8 mouse cellular contexts compared by ENCODE assay signal in the genomic region with DNA sequence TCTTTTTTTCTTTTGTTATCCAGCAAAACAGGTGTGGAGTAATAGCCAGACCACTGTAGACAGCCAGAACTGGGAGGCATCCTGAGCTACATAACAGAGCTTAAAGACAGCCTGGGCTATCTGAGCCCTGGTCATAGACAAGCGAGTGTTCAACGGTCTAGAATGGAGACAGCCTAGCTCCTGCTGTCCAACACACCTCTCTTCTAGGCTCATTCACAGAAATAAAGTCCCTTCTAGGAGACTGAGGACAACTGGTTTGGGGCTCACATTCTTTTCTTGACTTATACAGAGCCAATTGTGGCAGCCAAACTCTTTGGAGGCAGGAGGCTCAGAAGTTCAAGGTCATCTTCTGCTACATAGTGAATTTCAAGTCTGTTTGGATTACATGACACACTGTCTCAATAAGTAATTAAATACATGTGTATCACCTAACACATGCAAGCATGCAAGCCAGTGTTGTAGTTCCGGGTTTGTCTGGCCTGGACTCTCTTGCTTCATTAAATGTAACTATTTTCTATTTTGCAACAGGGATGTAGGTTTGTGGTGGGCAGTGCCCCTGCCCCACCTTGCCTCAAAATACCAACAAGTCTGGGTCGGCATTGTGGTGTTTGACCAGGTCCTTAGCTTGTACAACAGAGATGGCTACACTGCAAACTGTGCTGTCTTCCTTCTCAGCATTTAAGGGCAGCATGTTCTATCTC. TPM values are rescaled to one million over a fixed set of nuclear protein-coding genes. Genes with fewer than 3 reads are reported as not detected.
DNase-seq lines count a peak whose midpoint lies in the region; ATAC-seq lines count a peak whose summit lies in the region.

No protein-coding gene starts in this region.

- H3K9ac ChIP-seq in neural tube, embryonic 11.5 days (ENCODE audit: low read length): no peak overlapping the region
- H3K9ac ChIP-seq in liver, embryonic 12.5 days: peak overlapping the region; percentile 66
- H3K9ac ChIP-seq in stomach, embryonic 16.5 days (ENCODE audit: low read length): peak overlapping the region; percentile 72

- H3K4me2 ChIP-seq in neural tube, embryonic 11.5 days (ENCODE audit: low read depth): peak overlapping the region; percentile 52; the same call in 1 of the 2 replicates
- peak overlapping the region; percentile 88 for H3K4me2 ChIP-seq in liver, embryonic 12.5 days
- peak overlapping the region; percentile 80 for H3K4me2 ChIP-seq in stomach, embryonic 16.5 days (ENCODE audit: low read depth, low read length)

- no peak for DNase-seq in neural tube, embryonic 11.5 days (ENCODE audit: low spot score)
- DNase-seq in neural tube, embryonic 10.5 days (ENCODE audit: extremely low spot score, low spot score): no peak
- DNase-seq in forebrain, embryonic 10.5 days (ENCODE audit: extremely low spot score, low spot score): no peak
- DNase-seq in adrenal gland, postnatal 36 days: no peak
- DNase-seq in urinary bladder, postnatal 14 days (ENCODE audit: low spot score): no peak
- no peak for DNase-seq in gastrocnemius, postnatal 25 days

- H3K4me3 ChIP-seq in neural tube, embryonic 11.5 days (ENCODE audit: low read depth, low read length): no peak overlapping the region
- peak overlapping the region; percentile 63 for H3K4me3 ChIP-seq in forebrain, embryonic 10.5 days
- peak overlapping the region; percentile 64 for H3K4me3 ChIP-seq in liver, embryonic 12.5 days
- H3K4me3 ChIP-seq in stomach, embryonic 16.5 days (replicated peaks; ENCODE audit: low read length): peak overlapping the region; percentile 49

- H3K27me3 ChIP-seq in neural tube, embryonic 11.5 days (ENCODE audit: control insufficient read depth, insufficient read depth, low read length): no peaks in the 10 kb centered on the region
- H3K27me3 ChIP-seq in forebrain, embryonic 10.5 days (ENCODE audit: poor library complexity, severe bottlenecking): no peaks in the 10 kb centered on the region
- H3K27me3 ChIP-seq in liver, embryonic 12.5 days (replicated peaks): no peaks in the 10 kb centered on the region
- no peaks in the 10 kb centered on the region for H3K27me3 ChIP-seq in stomach, embryonic 16.5 days (ENCODE audit: control insufficient read depth, insufficient read depth, low read length)

- no peaks in the 10 kb centered on the region for H3K4me1 ChIP-seq in neural tube, embryonic 11.5 days (ENCODE audit: control insufficient read depth, insufficient read depth, low read length)
- H3K4me1 ChIP-seq in forebrain, embryonic 10.5 days: peaks cover 18% of the 10 kb centered on the region
- H3K4me1 ChIP-seq in liver, embryonic 12.5 days: peaks cover 26% of the 10 kb centered on the region
- H3K4me1 ChIP-seq in stomach, embryonic 16.5 days (ENCODE audit: control insufficient read depth, insufficient read depth, low read length): peaks cover 7% of the 10 kb centered on the region; the same call in 1 of the 2 replicates

- H3K9me3 ChIP-seq in neural tube, embryonic 11.5 days (ENCODE audit: control insufficient read depth, low read length): no peaks in the 10 kb centered on the region
- H3K9me3 ChIP-seq in forebrain, embryonic 10.5 days: no peaks in the 10 kb centered on the region
- no peaks in the 10 kb centered on the region for H3K9me3 ChIP-seq in liver, embryonic 12.5 days (replicated peaks)
- no peaks in the 10 kb centered on the region for H3K9me3 ChIP-seq in stomach, embryonic 16.5 days (replicated peaks; ENCODE audit: control insufficient read depth, low read length)

- ATAC-seq in neural tube, embryonic 11.5 days (ENCODE audit: insufficient read depth, low FRiP score, low TSS enrichment): no peak
- 0 out of 2 replicates have a peak, but pooled peaks have one; percentile 28 for ATAC-seq in liver, embryonic 12.5 days
- ATAC-seq in stomach, embryonic 16.5 days (ENCODE audit: insufficient read depth, low FRiP score): no peak

- 73% methylated on average over 4 of the region's 4 CpGs for WGBS in neural tube, embryonic 11.5 days
- WGBS in forebrain, embryonic 10.5 days: 78% methylated on average over 4 of the region's 4 CpGs
- WGBS in liver, embryonic 12.5 days (ENCODE audit: insufficient replicate concordance): 47% methylated on average over 4 of the region's 4 CpGs
- 56% methylated on average over 4 of the region's 4 CpGs for whole genome bisulfite sequencing in stomach, embryonic 16.5 days

- H3K27ac ChIP-seq in neural tube, embryonic 11.5 days (ENCODE audit: low read depth, low read length): no peak overlapping the region
- H3K27ac ChIP-seq in forebrain, embryonic 10.5 days: peak overlapping the region; percentile 90
- H3K27ac ChIP-seq in liver, embryonic 12.5 days: peak overlapping the region; percentile 76
- H3K27ac ChIP-seq in stomach, embryonic 16.5 days (ENCODE audit: low read length): peak overlapping the region; percentile 89

- no peaks in the 10 kb centered on the region for H3K36me3 ChIP-seq in neural tube, embryonic 11.5 days (ENCODE audit: control insufficient read depth, insufficient read depth, low read length)
- no peaks in the 10 kb centered on the region for H3K36me3 ChIP-seq in forebrain, embryonic 10.5 days (replicated peaks)
- H3K36me3 ChIP-seq in liver, embryonic 12.5 days: no peaks in the 10 kb centered on the region
- no peaks in the 10 kb centered on the region for H3K36me3 ChIP-seq in stomach, embryonic 16.5 days (ENCODE audit: control insufficient read depth, insufficient read depth, low read length)

RNA-seq across cellular contexts. Expression of a gene that starts 37.4 kb away (rescaled TPM):
- polyA plus RNA-seq in neural tube, embryonic 11.5 days (2014; fragmentation: Nextera tagmentation; extraction: Ambion mirVana): 3.5 and 3.6 TPM in 2 replicates
- 3.4 and 4.1 TPM in 2 replicates for polyA plus RNA-seq in forebrain, embryonic 10.5 days (2016; fragmentation: Nextera tagmentation; extraction: Ambion mirVana)
- 3.8 and 4.5 TPM in 2 replicates for polyA plus RNA-seq in liver, embryonic 12.5 days (2016; fragmentation: Nextera tagmentation; extraction: Ambion mirVana)
- polyA plus RNA-seq in stomach, embryonic 16.5 days (2015; fragmentation: Nextera tagmentation; extraction: Ambion mirVana): 3.0 and 3.2 TPM in 2 replicates
- 10 to 100 TPM; 23.9 to 24.2 TPM for total RNA-seq in adrenal gland, postnatal 36 days (2021)
- 1 to 10 TPM; 7.0 to 7.2 TPM for total RNA-seq in gastrocnemius, postnatal 25 days (2021)
